In genomic region chr5:64577424-64577823, GRCm38 (mm10) we compare ENCODE assay signal across 13 mouse cellular contexts.
DNase-seq lines count a peak whose midpoint lies in the region; ATAC-seq and TF ChIP-seq lines count a peak whose summit lies in the region.
"Had no signal": no experiment of that assay in that cellular context is flagged by ENCODE, and none has a peak within 500 bp of the region (broad histone marks: within the 10 kb centered on the region; RNA-seq: fewer than 3 reads in every experiment).

No protein-coding gene starts in this region.

- H3K4me1 ChIP-seq in kidney, embryonic 14.5 days (ENCODE audit: control insufficient read depth, insufficient read depth, low read length), result peaks cover 46% of the 10 kb centered on the region
- H3K4me1 ChIP-seq in G1E (ENCODE audit: insufficient read depth, low read depth, low read length), result peaks cover 60% of the 10 kb centered on the region
- peaks cover 28 to 39% of the 10 kb centered on the region in 2 experiments for H3K4me1 ChIP-seq in MEL (ENCODE audit: control insufficient read depth in 1 of 2, insufficient read depth in 2 of 2, low read length in 2 of 2)
- peaks cover 39% of the 10 kb centered on the region for H3K4me1 ChIP-seq in liver, embryonic 16.5 days (ENCODE audit: control insufficient read depth, low read depth, low read length)

- TF ChIP-seq RAD21 in MEL (IDR thresholded peaks at IDR 0.05; ENCODE audit: low read depth, low read length), result no peak

- H3K36me3 ChIP-seq in kidney, embryonic 14.5 days (ENCODE audit: control insufficient read depth, insufficient read depth, low read length), result no peaks in the 10 kb centered on the region
- H3K36me3 ChIP-seq in G1E (replicated peaks), result no peaks in the 10 kb centered on the region
- H3K36me3 ChIP-seq in MEL (ENCODE audit: control insufficient read depth in 1 of 2, insufficient read depth in 2 of 2, low read length in 2 of 2), result peaks cover 0 to 36% of the 10 kb centered on the region in 2 experiments; a peak in 2 of 4 replicates
- H3K36me3 ChIP-seq in liver, embryonic 16.5 days (ENCODE audit: control insufficient read depth, insufficient read depth), result no peaks in the 10 kb centered on the region
- H3K36me3 ChIP-seq: forebrain, embryonic 12.5 days; hindbrain, embryonic 15.5 days; limb, embryonic 15.5 days had no signal

- no peak for ATAC-seq in kidney, embryonic 14.5 days (ENCODE audit: low FRiP score, low TSS enrichment)
- peak; percentile 66 for ATAC-seq in G1E (ENCODE audit: extremely low read depth, insufficient number of reproducible peaks, low FRiP score, poor library complexity, severe bottlenecking)
- peak; percentile 9; the same call in 1 of the 2 replicates for ATAC-seq in liver, embryonic 16.5 days (ENCODE audit: low read depth)
- ATAC-seq in erythroid progenitor cell, adult 5-6 weeks (replicated peaks; ENCODE audit: low FRiP score, poor library complexity, severe bottlenecking), result no peak

- no peak overlapping the region for H3K9ac ChIP-seq in kidney, embryonic 14.5 days (ENCODE audit: low read depth, low read length)
- H3K9ac ChIP-seq in MEL (ENCODE audit: control insufficient read depth, low read depth, low read length, poor library complexity, severe bottlenecking), result no peak overlapping the region
- H3K9ac ChIP-seq in liver, embryonic 16.5 days (ENCODE audit: low read depth, low read length), result peak overlapping the region; percentile 25; the same call in 1 of the 2 replicates
- H3K9ac ChIP-seq: forebrain, embryonic 12.5 days; hindbrain, embryonic 15.5 days; limb, embryonic 15.5 days had no signal

- no peak for DNase-seq in kidney, adult 11 months
- DNase-seq in G1E (ENCODE audit: low spot score) (peak; percentile 12), MEL (ENCODE audit: low read depth, low spot score) (peak; percentile 80)
- no peak for DNase-seq in left cerebral cortex, adult 11 months (ENCODE audit: low spot score)
- DNase-seq: cerebellum, adult 11-12 months; gastrocnemius, postnatal 10 days; kidney, postnatal 14 days had no signal

- no peaks in the 10 kb centered on the region for H3K9me3 ChIP-seq in kidney, embryonic 14.5 days (ENCODE audit: control insufficient read depth, low read length)
- H3K9me3 ChIP-seq in G1E (replicated peaks), result no peaks in the 10 kb centered on the region
- no peaks in the 10 kb centered on the region for H3K9me3 ChIP-seq in MEL (replicated peaks; ENCODE audit: insufficient read depth, low read length)
- no peaks in the 10 kb centered on the region for H3K9me3 ChIP-seq in liver, embryonic 16.5 days (replicated peaks; ENCODE audit: control insufficient read depth, low read length)
- H3K9me3 ChIP-seq: forebrain, embryonic 12.5 days; hindbrain, embryonic 15.5 days; limb, embryonic 15.5 days had no signal

- peak; percentile 86 to 93 for TF ChIP-seq EP300 in MEL (IDR thresholded peaks at IDR 0.05; ENCODE audit: low read depth in 1 of 2, low read length in 2 of 2)

- H3K27me3 ChIP-seq in kidney, embryonic 14.5 days (ENCODE audit: control insufficient read depth, insufficient read depth, low read length), result no peaks in the 10 kb centered on the region
- H3K27me3 ChIP-seq in G1E (ENCODE audit: insufficient read depth, low read length) (no peaks in the 10 kb centered on the region), MEL (ENCODE audit: control insufficient read depth in 1 of 2, insufficient read depth in 2 of 2, low read length in 2 of 2) (no peaks in the 10 kb centered on the region)
- H3K27me3 ChIP-seq in liver, embryonic 16.5 days (ENCODE audit: control insufficient read depth, insufficient read depth, low read depth, low read length), result no peaks in the 10 kb centered on the region
- H3K27me3 ChIP-seq: forebrain, embryonic 12.5 days; hindbrain, embryonic 15.5 days; limb, embryonic 15.5 days had no signal

- H3K4me3 ChIP-seq in kidney, embryonic 14.5 days (ENCODE audit: low read length), result no peak overlapping the region
- H3K4me3 ChIP-seq in G1E (ENCODE audit: low read depth, low read length) (no peak overlapping the region), MEL (ENCODE audit: control insufficient read depth in 1 of 2, insufficient read depth in 1 of 2, low read depth in 2 of 2, low read length in 2 of 2) (no peak overlapping the region)
- H3K4me3 ChIP-seq in liver, embryonic 16.5 days (ENCODE audit: low read depth, low read length), result no peak overlapping the region
- H3K4me3 ChIP-seq: forebrain, embryonic 12.5 days; hindbrain, embryonic 15.5 days; limb, embryonic 15.5 days had no signal

- no peaks in the 10 kb centered on the region for H3K79me2 ChIP-seq in MEL (ENCODE audit: control insufficient read depth, insufficient read depth, low read length, poor library complexity)

- WGBS in kidney, embryonic 14.5 days, result 61% methylated on average over 7 of the region's 7 CpGs
- WGBS in liver, embryonic 16.5 days (ENCODE audit: insufficient replicate concordance), result 17% methylated on average over 7 of the region's 7 CpGs

- TF ChIP-seq CTCF in G1E (IDR thresholded peaks at IDR 0.05; ENCODE audit: low read depth, low read length), result no peak
- TF ChIP-seq CTCF in MEL (IDR thresholded peaks at IDR 0.05 in 2 of 3, conservative IDR thresholded peaks at IDR 0.05 in 1 of 3; ENCODE audit: control insufficient read depth in 1 of 3, insufficient read depth in 1 of 3, low read depth in 2 of 3, low read length in 3 of 3, poor library complexity in 1 of 3, severe bottlenecking in 1 of 3), result no peak

- TF ChIP-seq POLR2A in MEL (IDR thresholded peaks at IDR 0.05; ENCODE audit: control insufficient read depth in 1 of 2, insufficient read depth in 1 of 2, low read depth in 1 of 2, low read length in 2 of 2, poor library complexity in 1 of 2), result no peak

- H3K4me2 ChIP-seq in kidney, embryonic 14.5 days (replicated peaks; ENCODE audit: low read depth, low read length), result no peak overlapping the region
- no peak overlapping the region for H3K4me2 ChIP-seq in liver, embryonic 16.5 days (ENCODE audit: low read depth, low read length)
- H3K4me2 ChIP-seq: forebrain, embryonic 12.5 days; hindbrain, embryonic 15.5 days; limb, embryonic 15.5 days had no signal

- peak overlapping the region; percentile 63; the same call in 1 of the 2 replicates for H3K27ac ChIP-seq in kidney, embryonic 14.5 days (ENCODE audit: low read depth, low read length)
- H3K27ac ChIP-seq in MEL (ENCODE audit: control insufficient read depth, low read depth, low read length), result peak overlapping the region; percentile 48
- H3K27ac ChIP-seq in liver, embryonic 16.5 days (ENCODE audit: low read length), result no peak overlapping the region; the same call in 1 of the 2 replicates
- H3K27ac ChIP-seq: forebrain, embryonic 12.5 days had no signal

TF ChIP-seq in MEL, 35 proteins besides CTCF, POLR2A, EP300 and RAD21 (continues in another document):
- TF ChIP-seq E2F4 (IDR thresholded peaks at IDR 0.05; ENCODE audit: borderline replicate concordance, low read depth, low read length), result no peak
- TF ChIP-seq POLR2AphosphoS2 (IDR thresholded peaks at IDR 0.05; ENCODE audit: low read length), result no peak
- TF ChIP-seq NRF1 (IDR thresholded peaks at IDR 0.05; ENCODE audit: insufficient read depth, low read depth, low read length, poor library complexity, severe bottlenecking), result no peak
- no peak for TF ChIP-seq MEF2A (IDR thresholded peaks at IDR 0.05; ENCODE audit: extremely low read depth, insufficient replicate concordance, low read depth, low read length, poor library complexity, severe bottlenecking)
- TF ChIP-seq ETS1 (IDR thresholded peaks at IDR 0.05; ENCODE audit: low read depth, low read length), result peak; percentile 91
- TF ChIP-seq TCF12 (IDR thresholded peaks at IDR 0.05; ENCODE audit: low read depth, low read length), result peak; percentile 87
- no peak for TF ChIP-seq ZC3H11A (IDR thresholded peaks at IDR 0.05; ENCODE audit: low read depth, low read length)
- no peak for TF ChIP-seq ELF1 (IDR thresholded peaks at IDR 0.05; ENCODE audit: low read depth, low read length)
- TF ChIP-seq ZMIZ1 (IDR thresholded peaks at IDR 0.05; ENCODE audit: low read depth, low read length), result no peak
- TF ChIP-seq ZKSCAN1 (IDR thresholded peaks at IDR 0.05; ENCODE audit: low read depth, low read length), result no peak
- TF ChIP-seq CHD2 (IDR thresholded peaks at IDR 0.05; ENCODE audit: low read length), result no peak
- no peak for TF ChIP-seq MAFK (IDR thresholded peaks at IDR 0.05; ENCODE audit: borderline replicate concordance, low read depth, low read length)
- no peak for TF ChIP-seq UBTF (IDR thresholded peaks at IDR 0.05; ENCODE audit: borderline replicate concordance, insufficient read depth, low read depth, low read length)
- no peak for TF ChIP-seq MXI1 (IDR thresholded peaks at IDR 0.05; ENCODE audit: low read depth, low read length)
- TF ChIP-seq NELFE (IDR thresholded peaks at IDR 0.05; ENCODE audit: low read depth, low read length), result no peak
- TF ChIP-seq MAZ (IDR thresholded peaks at IDR 0.05; ENCODE audit: low read depth, low read length), result peak; percentile 61; the same call in 1 of the 2 replicates
- no peak for TF ChIP-seq POLR2AphosphoS5 (IDR thresholded peaks at IDR 0.05; ENCODE audit: borderline replicate concordance, low read depth, low read length)
- TF ChIP-seq MYC (IDR thresholded peaks at IDR 0.05; ENCODE audit: low read depth, low read length), result no peak
- TF ChIP-seq MAX (IDR thresholded peaks at IDR 0.05; ENCODE audit: low read length), result peak; percentile 62
- TF ChIP-seq USF2 (IDR thresholded peaks at IDR 0.05; ENCODE audit: borderline replicate concordance in 1 of 2, insufficient read depth in 1 of 2, low read depth in 1 of 2, low read length in 2 of 2), result no peak
- TF ChIP-seq TAL1 (IDR thresholded peaks at IDR 0.05; ENCODE audit: low read length), result peak; percentile 77
- TF ChIP-seq SMC3 (IDR thresholded peaks at IDR 0.05; ENCODE audit: low read depth, low read length), result no peak
- peak; percentile 86 for TF ChIP-seq RCOR1 (IDR thresholded peaks at IDR 0.05; ENCODE audit: low read depth, low read length)
- peak; percentile 96 for TF ChIP-seq GATA1 (IDR thresholded peaks at IDR 0.05; ENCODE audit: low read depth, low read length)
- TF ChIP-seq ZNF384 (IDR thresholded peaks at IDR 0.05; ENCODE audit: low read depth, low read length), result 0 out of 2 replicates have a peak, but pooled peaks have one; percentile 17
- TF ChIP-seq JUND (IDR thresholded peaks at IDR 0.05; ENCODE audit: low read depth, low read length), result 0 out of 2 replicates have a peak, but pooled peaks have one; percentile 12
- TF ChIP-seq USF1 (IDR thresholded peaks at IDR 0.05; ENCODE audit: low read depth, low read length), result no peak
- TF ChIP-seq TBP (IDR thresholded peaks at IDR 0.05; ENCODE audit: low read depth, low read length), result no peak
- no peak for TF ChIP-seq HCFC1 (IDR thresholded peaks at IDR 0.05; ENCODE audit: low read depth, low read length)
- TF ChIP-seq MYB (IDR thresholded peaks at IDR 0.05; ENCODE audit: low read depth, low read length), result peak; percentile 65
- peak; percentile 72 for TF ChIP-seq BHLHE40 (IDR thresholded peaks at IDR 0.05; ENCODE audit: borderline replicate concordance, low read depth, low read length)
- no peak for TF ChIP-seq KAT2A (conservative IDR thresholded peaks at IDR 0.05; ENCODE audit: low read depth, low read length)

Comparison
In these comparisons a context has a peak if more than half of its experiments do, and no peak if none do; other contexts are left out.
1. ATAC-seq: peak in G1E (single experiment) and liver, embryonic 16.5 days (single experiment); none in kidney, embryonic 14.5 days (single experiment) and erythroid progenitor cell, adult 5-6 weeks (single experiment).
2. DNase-seq: peak in G1E (single experiment) and MEL (single experiment); none in kidney, adult 11 months (single experiment) and left cerebral cortex, adult 11 months (single experiment).